In the genomic region with DNA sequence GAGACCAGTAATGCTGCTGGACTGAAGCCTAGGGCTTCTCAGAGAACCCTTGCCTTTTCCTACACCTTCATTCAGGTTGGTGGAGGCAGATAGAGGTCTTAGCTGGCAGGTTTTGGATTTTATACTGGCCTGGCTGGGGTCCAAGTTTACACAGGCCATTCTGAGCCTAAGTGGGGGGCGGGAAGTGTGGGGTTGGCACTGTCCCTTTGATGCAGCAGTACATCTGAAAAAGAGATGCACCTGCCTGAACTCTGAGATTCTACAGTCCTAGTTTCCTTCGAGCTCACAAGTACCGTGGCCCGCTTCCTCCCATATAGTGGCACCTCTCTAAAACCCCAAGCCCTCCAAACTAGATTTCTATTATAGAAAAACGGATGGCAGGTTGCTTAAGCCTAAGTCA, we compare ENCODE assay signal across 10 mouse cellular contexts. TPM values are rescaled to one million over a fixed set of nuclear protein-coding genes. Genes with fewer than 3 reads are reported as not detected.
DNase-seq lines count a peak whose midpoint lies in the region; ATAC-seq and TF ChIP-seq lines count a peak whose summit lies in the region.
"Had no signal": no experiment of that assay in that cellular context is flagged by ENCODE, and none has a peak within 500 bp of the region (broad histone marks: within the 10 kb centered on the region; RNA-seq: fewer than 3 reads in every experiment).

No protein-coding gene starts in this region.

- no peak for TF ChIP-seq CTCF in ES-Bruce4 (IDR thresholded peaks at IDR 0.05; ENCODE audit: low read depth, low read length)

- peaks cover 29% of the 10 kb centered on the region for H3K27me3 ChIP-seq in heart, embryonic 13.5 days (replicated peaks)
- 0 out of 2 replicates have a peak, but pooled peaks cover 3% of the 10 kb centered on the region for H3K27me3 ChIP-seq in ES-Bruce4 (ENCODE audit: control insufficient read depth, insufficient read depth, low read length, poor library complexity, severe bottlenecking)
- H3K27me3 ChIP-seq in hindbrain, embryonic 10.5 days (ENCODE audit: insufficient read depth, poor library complexity, severe bottlenecking) = peaks cover 51% of the 10 kb centered on the region
- peaks cover 16% of the 10 kb centered on the region for H3K27me3 ChIP-seq in midbrain, embryonic 13.5 days

- no peaks in the 10 kb centered on the region for H3K36me3 ChIP-seq in heart, embryonic 13.5 days
- no peaks in the 10 kb centered on the region for H3K36me3 ChIP-seq in ES-Bruce4 (ENCODE audit: control insufficient read depth, insufficient read depth, low read length, poor library complexity, severe bottlenecking)
- no peaks in the 10 kb centered on the region for H3K36me3 ChIP-seq in hindbrain, embryonic 10.5 days
- no peaks in the 10 kb centered on the region for H3K36me3 ChIP-seq in midbrain, embryonic 13.5 days

- no peak for TF ChIP-seq EP300 in ES-Bruce4 (IDR thresholded peaks at IDR 0.05; ENCODE audit: insufficient read depth, low read depth, low read length)

- no peak for ATAC-seq in heart, embryonic 13.5 days (ENCODE audit: extremely low read depth, insufficient number of reproducible peaks, low FRiP score, low TSS enrichment)
- ATAC-seq in midbrain, embryonic 13.5 days = no peak
- ATAC-seq in megakaryocyte progenitor cell, adult 5-6 weeks (replicated peaks; ENCODE audit: poor library complexity) = no peak
- ATAC-seq: Patski had no signal

- TF ChIP-seq POLR2A in ES-Bruce4 (IDR thresholded peaks at IDR 0.05; ENCODE audit: insufficient read depth, low read length) = no peak

- 55% methylated on average over 5 of the region's 5 CpGs for WGBS in heart, embryonic 13.5 days
- 36% methylated on average over 5 of the region's 5 CpGs for WGBS in hindbrain, embryonic 10.5 days
- WGBS in midbrain, embryonic 13.5 days = 25% methylated on average over 5 of the region's 5 CpGs

- no peak for DNase-seq in heart, adult 8-10 months (ENCODE audit: low spot score)
- no peak for DNase-seq in hindbrain, embryonic 10.5 days (ENCODE audit: low spot score)
- DNase-seq in embryo, embryonic 11 days = no peak
- no peak for DNase-seq in spleen, postnatal 36 days (ENCODE audit: low spot score in 2 of 2)

- no peaks in the 10 kb centered on the region for H3K9me3 ChIP-seq in heart, embryonic 13.5 days
- no peaks in the 10 kb centered on the region for H3K9me3 ChIP-seq in ES-Bruce4 (replicated peaks; ENCODE audit: control insufficient read depth, insufficient read depth, low read length, poor library complexity, severe bottlenecking)
- H3K9me3 ChIP-seq in hindbrain, embryonic 10.5 days = no peaks in the 10 kb centered on the region
- H3K9me3 ChIP-seq in midbrain, embryonic 13.5 days = no peaks in the 10 kb centered on the region

- no peak overlapping the region for H3K27ac ChIP-seq in heart, embryonic 13.5 days (replicated peaks)
- no peak overlapping the region for H3K27ac ChIP-seq in ES-Bruce4 (ENCODE audit: insufficient read depth, low read length)
- H3K27ac ChIP-seq in hindbrain, embryonic 10.5 days = no peak overlapping the region
- no peak overlapping the region for H3K27ac ChIP-seq in midbrain, embryonic 13.5 days

- peaks cover 38% of the 10 kb centered on the region for H3K4me1 ChIP-seq in heart, embryonic 13.5 days
- no peaks in the 10 kb centered on the region for H3K4me1 ChIP-seq in ES-Bruce4 (ENCODE audit: control insufficient read depth, insufficient read depth, low read length)
- H3K4me1 ChIP-seq in hindbrain, embryonic 10.5 days (replicated peaks) = peaks cover 61% of the 10 kb centered on the region
- H3K4me1 ChIP-seq in midbrain, embryonic 13.5 days (replicated peaks) = peaks cover 58% of the 10 kb centered on the region

- peak overlapping the region; percentile 99 for H3K4me2 ChIP-seq in heart, embryonic 13.5 days
- H3K4me2 ChIP-seq in midbrain, embryonic 13.5 days (replicated peaks) = peak overlapping the region; percentile 97

- H3K4me3 ChIP-seq in heart, embryonic 13.5 days = peak overlapping the region; percentile 80; the same call in 1 of the 2 replicates
- no peak overlapping the region for H3K4me3 ChIP-seq in ES-Bruce4 (ENCODE audit: low read depth, low read length)
- peak overlapping the region; percentile 71 for H3K4me3 ChIP-seq in hindbrain, embryonic 10.5 days
- H3K4me3 ChIP-seq in midbrain, embryonic 13.5 days (replicated peaks) = no peak overlapping the region

- H3K9ac ChIP-seq in heart, embryonic 13.5 days = peak overlapping the region; percentile 82; the same call in 1 of the 2 replicates
- peak overlapping the region; percentile 69 for H3K9ac ChIP-seq in ES-Bruce4 (ENCODE audit: low read depth, poor library complexity, severe bottlenecking)
- peak overlapping the region; percentile 39; the same call in 1 of the 2 replicates for H3K9ac ChIP-seq in midbrain, embryonic 13.5 days (replicated peaks)

RNA-seq across cellular contexts. Expression of a gene that starts 1.4 kb away (rescaled TPM):
- 34.7 and 36.6 TPM in 2 replicates for polyA plus RNA-seq in heart, embryonic 13.5 days (2015; fragmentation: Nextera tagmentation; extraction: Ambion mirVana)
- 10 to 100 TPM; 16.5 to 24.0 (median 20.5) TPM for total RNA-seq in heart, adult 8-10 months (2022)
- polyA plus RNA-seq in ES-Bruce4 (2011; ENCODE audit: insufficient read depth, insufficient read length, low read depth, missing spikeins) = 25.7 and 29.8 TPM in 2 replicates
- 40.5 and 48.4 TPM in 2 replicates for polyA plus RNA-seq in hindbrain, embryonic 10.5 days (2016; fragmentation: Nextera tagmentation; extraction: Ambion mirVana)
- polyA plus RNA-seq in midbrain, embryonic 13.5 days (2015; fragmentation: Nextera tagmentation; extraction: Ambion mirVana) = 43.5 and 51.8 TPM in 2 replicates
- total RNA-seq in megakaryocyte progenitor cell, adult 5-6 weeks (2015) = 56.0 and 76.2 TPM in 2 replicates
- total RNA-seq in megakaryocyte progenitor cell, adult 5-6 weeks (2017) = 94.2 and 106 TPM in 2 replicates

RNA-seq across cellular contexts. Expression of a gene that starts 35.4 kb away (rescaled TPM):
- polyA plus RNA-seq in heart, embryonic 13.5 days (2015; fragmentation: Nextera tagmentation; extraction: Ambion mirVana) = 1.5 and 2.4 TPM in 2 replicates
- 1 to 10 TPM; 2.2 to 3.2 (median 2.9) TPM for total RNA-seq in heart, adult 8-10 months (2022)
- polyA plus RNA-seq in ES-Bruce4 (2011; ENCODE audit: insufficient read depth, insufficient read length, low read depth, missing spikeins) = 0.20 and 0.52 TPM in 2 replicates
- polyA plus RNA-seq in hindbrain, embryonic 10.5 days (2016; fragmentation: Nextera tagmentation; extraction: Ambion mirVana) = 1.1 and 1.6 TPM in 2 replicates
- polyA plus RNA-seq in midbrain, embryonic 13.5 days (2015; fragmentation: Nextera tagmentation; extraction: Ambion mirVana) = 2.7 and 3.6 TPM in 2 replicates
- total RNA-seq in megakaryocyte progenitor cell, adult 5-6 weeks (2015) = not detected in 2 replicates
- total RNA-seq in megakaryocyte progenitor cell, adult 5-6 weeks (2017) = not detected in 2 replicates
- total RNA-seq: neutrophil, adult 5-6 weeks had no signal

RNA-seq across cellular contexts. Expression of a gene that starts 50.0 kb away (rescaled TPM):
- 23.4 and 26.2 TPM in 2 replicates for polyA plus RNA-seq in heart, embryonic 13.5 days (2015; fragmentation: Nextera tagmentation; extraction: Ambion mirVana)
- total RNA-seq in heart, adult 8-10 months (2022) = 10 to 100 TPM; 15.1 to 19.7 (median 18.9) TPM
- 94.5 and 97.0 TPM in 2 replicates for polyA plus RNA-seq in ES-Bruce4 (2011; ENCODE audit: insufficient read depth, insufficient read length, low read depth, missing spikeins)
- polyA plus RNA-seq in hindbrain, embryonic 10.5 days (2016; fragmentation: Nextera tagmentation; extraction: Ambion mirVana) = 39.3 and 48.9 TPM in 2 replicates
- polyA plus RNA-seq in midbrain, embryonic 13.5 days (2015; fragmentation: Nextera tagmentation; extraction: Ambion mirVana) = 47.2 and 48.5 TPM in 2 replicates
- total RNA-seq in megakaryocyte progenitor cell, adult 5-6 weeks (2015) = 46.3 and 59.0 TPM in 2 replicates
- 47.4 and 79.8 TPM in 2 replicates for total RNA-seq in megakaryocyte progenitor cell, adult 5-6 weeks (2017)

RNA-seq across cellular contexts. Expression of a gene that starts 57.5 kb away (rescaled TPM):
- polyA plus RNA-seq in heart, embryonic 13.5 days (2015; fragmentation: Nextera tagmentation; extraction: Ambion mirVana) = 23.0 and 28.0 TPM in 2 replicates
- 1 to 10 TPM; 3.7 to 6.7 (median 6.1) TPM for total RNA-seq in heart, adult 8-10 months (2022)
- polyA plus RNA-seq in ES-Bruce4 (2011; ENCODE audit: insufficient read depth, insufficient read length, low read depth, missing spikeins) = 18.4 and 21.8 TPM in 2 replicates
- 35.9 and 38.0 TPM in 2 replicates for polyA plus RNA-seq in hindbrain, embryonic 10.5 days (2016; fragmentation: Nextera tagmentation; extraction: Ambion mirVana)
- polyA plus RNA-seq in midbrain, embryonic 13.5 days (2015; fragmentation: Nextera tagmentation; extraction: Ambion mirVana) = 34.5 and 36.7 TPM in 2 replicates
- 14.3 and 17.8 TPM in 2 replicates for total RNA-seq in megakaryocyte progenitor cell, adult 5-6 weeks (2015)
- 7.1 and 10.9 TPM in 2 replicates for total RNA-seq in megakaryocyte progenitor cell, adult 5-6 weeks (2017)

Comparison
In these comparisons a context has a peak if more than half of its experiments do, and no peak if none do; other contexts are left out.
1. H3K4me3 ChIP-seq: peak in heart, embryonic 13.5 days (single experiment) and hindbrain, embryonic 10.5 days (single experiment); none in ES-Bruce4 (single experiment) and midbrain, embryonic 13.5 days (single experiment).
2. Peak in every context shown above with its lines, with median percentiles within 50 percentile points of each other: H3K9ac ChIP-seq.